Mouse (Mus musculus) hindlimb bud, embryonic 11.5 days (tissue): ENCODE measurements at regions not wholly inside any gene's neighbourhood (a gene's known extent, or its start where the extent isn't known, plus 50 kb on each side); places are given as distances from the start of the nearest gene placed in this dataset.

Source experiments
- DNase-seq: peaks from one replicate; pipeline ENCODE4 v3.0.0-alpha.2; 2012; ENCODE audit warnings: low read depth, low spot score; ENCODE audit errors: extremely low spot score

GRCm38 (mm10) chr16:49570031-49570430, 129.0 kb upstream of the Ift57 start:
- no peak for DNase-seq

- DNase-seq = no peak
Measured at GRCm38 (mm10) chr16:49572485-49573170, 126.4 kb upstream of the Ift57 start.

- DNase-seq = no peak
Measured at GRCm38 (mm10) chr16:49573171-49573517, 125.9 kb upstream of the Ift57 start.

- DNase-seq = no peak
Measured at GRCm38 (mm10) chr16:49578976-49579375, 120.1 kb upstream of the Ift57 start.

- no peak for DNase-seq
Measured at GRCm38 (mm10) chr16:49580708-49581107, 118.3 kb upstream of the Ift57 start.

GRCm38 (mm10) chr16:49606500-49606899, 92.5 kb upstream of the Ift57 start:
- no peak for DNase-seq

GRCm38 (mm10) chr16:49614801-49615200, 84.2 kb upstream of the Ift57 start:
- no peak for DNase-seq

- DNase-seq = no peak
Measured at GRCm38 (mm10) chr16:49615342-49616020, 83.6 kb upstream of the Ift57 start.

- no peak for DNase-seq
Measured at GRCm38 (mm10) chr16:49616263-49616872, 82.7 kb upstream of the Ift57 start.

GRCm38 (mm10) chr16:49633502-49633901, 65.5 kb upstream of the Ift57 start:
- no peak for DNase-seq

GRCm38 (mm10) chr16:49635506-49635905, 63.5 kb upstream of the Ift57 start:
- DNase-seq = no peak

GRCm38 (mm10) chr16:49636467-49636866, 62.6 kb upstream of the Ift57 start:
- DNase-seq = no peak

- DNase-seq = no peak
Measured at GRCm38 (mm10) chr16:49642696-49643095, 56.3 kb upstream of the Ift57 start.

GRCm38 (mm10) chr16:49644416-49644815, 54.6 kb upstream of the Ift57 start:
- no peak for DNase-seq

GRCm38 (mm10) chr16:49646479-49646878, 52.6 kb upstream of the Ift57 start:
- no peak for DNase-seq
